Mouse (Mus musculus) bone marrow, adult 2 months (tissue): ENCODE results near the gene Nr1h2. TPM values are rescaled to one million over a fixed set of nuclear protein-coding genes. Genes with fewer than 3 reads are reported as not detected.

Experiments used
- H3K27ac ChIP-seq: fragments of 200-500 bp; 2 replicates; pipeline ENCODE4 v1.5.1; 2012; ENCODE audit warnings: low read depth, mild to moderate bottlenecking, control low read depth, inconsistent platforms, low read length; ENCODE audit not compliant: control insufficient read depth, poor library complexity, insufficient read depth
- H3K4me1 ChIP-seq: fragments of 200-500 bp; 2 replicates; pipeline ENCODE4 v1.6.1; 2011; ENCODE audit warnings: low read length; ENCODE audit not compliant: control insufficient read depth, insufficient read depth
- H3K4me3 ChIP-seq: fragments of 200-500 bp; replicated peaks from 2 replicates; pipeline ENCODE3; 2011; ENCODE audit warnings: mild to moderate bottlenecking, low read depth, low read length, control low read depth; ENCODE audit not compliant: control insufficient read depth
- CTCF ChIP-seq: fragments of 200-500 bp; IDR thresholded peaks from 2 replicates; pipeline ENCODE4 v1.5.1; 2011; ENCODE audit warnings: low read length, control low read depth; ENCODE audit not compliant: control insufficient read depth, insufficient read depth
- POLR2A ChIP-seq: fragments of 200-500 bp; IDR thresholded peaks from 2 replicates; pipeline ENCODE4 v1.6.1; 2011; ENCODE audit warnings: low read depth, mild to moderate bottlenecking, control low read depth, low read length, borderline replicate concordance; ENCODE audit not compliant: control insufficient read depth
- WGBS: fragments of 180-500 bp; shearing (Covaris S2); methylation state at CpG from one replicate; pipeline ENCODE4 v1.1.7; 2018; 5-methylcytosine and 5-hydroxymethylcytosine counted together
- polyA plus RNA-seq: library from polyadenylated mRNA; stranded (reverse); fragments of >200 nt; gene quantifications from 2 replicates; pipeline ENCODE4 v1.2.4, GENCODE M21; 2011; ENCODE audit warnings: low replicate concordance; ENCODE audit not compliant: missing spikeins, insufficient read depth, insufficient read length

The Nr1h2 gene
- polyA plus RNA-seq, 1 experiment = 123 TPM

- whole genome bisulfite sequencing = 89% methylated on average over 20 of the region's 20 CpGs
- Histone ChIP-seq H3K27ac (no peak overlapping the region), H3K4me1 (no peaks in the 10 kb centered on the region), H3K4me3 (no peak overlapping the region)
- no peak for TF ChIP-seq CTCF
These were observed 41.4 kb upstream of the Nr1h2 start for GRCm38 (mm10) chr7:44595131-44595561.

- Histone ChIP-seq H3K4me1 (peaks cover 1% of the 10 kb centered on the region; the same call in 1 of the 2 replicates), H3K27ac (no peak overlapping the region), H3K4me3 (no peak overlapping the region)
- 72% methylated on average over 6 of the region's 6 CpGs for WGBS
- no peak for TF ChIP-seq CTCF
- TF ChIP-seq POLR2A = no peak
These were observed 40.5 kb upstream of the Nr1h2 start for GRCm38 (mm10) chr7:44594291-44594690.

DNA sequence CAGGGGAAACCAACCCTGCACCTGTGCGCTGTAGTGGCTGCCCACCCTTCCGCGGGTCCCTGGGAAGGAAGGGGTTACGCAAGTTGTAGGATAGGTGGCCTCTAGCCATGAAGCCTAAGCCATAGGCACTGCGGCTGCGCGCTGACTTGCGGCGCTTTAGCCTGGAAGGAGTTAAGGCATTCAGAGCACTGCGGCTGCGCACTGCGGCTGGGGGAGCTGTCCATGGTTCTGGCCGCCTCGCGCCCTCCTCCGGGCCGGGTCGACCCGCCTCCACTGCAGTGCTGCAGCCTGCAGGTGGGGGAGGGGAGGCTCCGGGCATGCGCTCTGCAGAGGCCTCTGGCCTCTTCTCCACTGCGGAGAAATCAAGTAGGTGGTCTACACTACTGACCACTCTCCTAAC is 40.0 kb upstream of the Nr1h2 start:
- TF ChIP-seq POLR2A = 0 out of 2 replicates have a peak, but pooled peaks have one; percentile 30
- TF ChIP-seq CTCF = no peak
- Histone ChIP-seq H3K4me3 (no peak overlapping the region), H3K4me1 (peaks cover 1% of the 10 kb centered on the region; the same call in 1 of the 2 replicates), H3K27ac (no peak overlapping the region)
- 2% methylated on average over 22 of the region's 22 CpGs for WGBS

DNA sequence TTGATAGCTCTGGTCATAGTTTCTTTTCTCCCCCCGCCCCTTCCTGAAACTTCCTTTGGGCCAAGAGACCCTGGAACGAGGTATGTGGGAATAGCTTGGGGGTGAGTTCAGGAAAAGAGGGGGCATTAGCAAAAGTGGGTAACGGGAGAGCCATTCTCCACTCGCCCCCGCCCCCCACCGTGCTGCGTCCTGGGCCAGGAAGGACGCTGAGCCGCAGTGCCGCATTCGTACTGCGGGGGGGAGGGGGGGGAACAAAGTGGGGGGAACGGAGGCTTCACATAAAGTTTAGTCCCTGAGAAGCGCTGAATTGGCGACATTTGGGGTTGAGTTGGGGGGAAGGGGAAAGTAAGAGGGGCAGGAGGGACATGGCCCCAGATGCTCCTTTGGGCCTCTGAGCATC is 39.3 kb upstream of the Nr1h2 start:
- 2% methylated on average over 15 of the region's 15 CpGs for WGBS
- H3K4me1 ChIP-seq = peaks cover 1% of the 10 kb centered on the region
- no peak overlapping the region for H3K27ac ChIP-seq

DNA sequence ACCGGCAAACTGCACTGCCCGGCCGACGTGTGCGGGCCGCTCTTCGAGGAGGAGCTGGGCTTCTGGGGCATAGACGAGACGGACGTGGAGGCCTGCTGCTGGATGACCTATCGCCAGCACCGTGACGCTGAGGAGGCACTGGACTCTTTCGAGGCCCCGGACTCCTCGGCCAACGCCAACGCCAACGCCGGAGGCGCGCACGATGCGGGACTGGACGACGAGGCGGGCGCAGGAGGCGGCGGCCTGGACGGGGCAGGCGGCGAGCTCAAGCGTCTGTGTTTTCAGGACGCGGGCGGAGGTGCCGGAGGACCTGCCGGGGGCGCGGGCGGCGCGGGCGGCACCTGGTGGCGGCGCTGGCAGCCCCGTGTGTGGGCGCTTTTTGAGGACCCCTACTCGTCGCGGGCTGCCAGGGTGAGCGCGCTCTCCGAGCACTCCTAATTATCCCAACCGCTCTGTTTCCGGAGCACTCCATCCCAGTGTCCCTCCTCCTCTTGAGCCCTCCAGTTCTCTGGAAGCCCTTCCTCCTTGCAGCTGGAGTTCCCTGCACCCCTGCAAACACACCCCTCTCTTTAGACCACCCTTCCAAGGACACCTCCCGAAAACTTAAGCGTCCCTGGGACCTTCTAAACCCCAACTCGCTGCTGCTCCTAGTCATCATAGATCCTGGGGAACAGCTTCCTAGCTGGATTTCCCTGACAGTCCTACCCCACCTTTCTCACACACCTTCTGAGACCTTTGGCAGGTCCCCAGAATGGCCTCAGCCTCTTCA is 37.8 kb upstream of the Nr1h2 start:
- H3K27ac ChIP-seq = no peak overlapping the region
- TF ChIP-seq CTCF (no peak), POLR2A (no peak)
- peak overlapping the region; percentile 24 for H3K4me3 ChIP-seq
- peaks cover 1% of the 10 kb centered on the region for H3K4me1 ChIP-seq
- WGBS = 3% methylated on average over 60 of the region's 60 CpGs

More for the DNA sequence above, 39.3 kb upstream of the Nr1h2 start:
- TF ChIP-seq CTCF (no peak), POLR2A (no peak)
- H3K4me3 ChIP-seq = no peak overlapping the region

DNA sequence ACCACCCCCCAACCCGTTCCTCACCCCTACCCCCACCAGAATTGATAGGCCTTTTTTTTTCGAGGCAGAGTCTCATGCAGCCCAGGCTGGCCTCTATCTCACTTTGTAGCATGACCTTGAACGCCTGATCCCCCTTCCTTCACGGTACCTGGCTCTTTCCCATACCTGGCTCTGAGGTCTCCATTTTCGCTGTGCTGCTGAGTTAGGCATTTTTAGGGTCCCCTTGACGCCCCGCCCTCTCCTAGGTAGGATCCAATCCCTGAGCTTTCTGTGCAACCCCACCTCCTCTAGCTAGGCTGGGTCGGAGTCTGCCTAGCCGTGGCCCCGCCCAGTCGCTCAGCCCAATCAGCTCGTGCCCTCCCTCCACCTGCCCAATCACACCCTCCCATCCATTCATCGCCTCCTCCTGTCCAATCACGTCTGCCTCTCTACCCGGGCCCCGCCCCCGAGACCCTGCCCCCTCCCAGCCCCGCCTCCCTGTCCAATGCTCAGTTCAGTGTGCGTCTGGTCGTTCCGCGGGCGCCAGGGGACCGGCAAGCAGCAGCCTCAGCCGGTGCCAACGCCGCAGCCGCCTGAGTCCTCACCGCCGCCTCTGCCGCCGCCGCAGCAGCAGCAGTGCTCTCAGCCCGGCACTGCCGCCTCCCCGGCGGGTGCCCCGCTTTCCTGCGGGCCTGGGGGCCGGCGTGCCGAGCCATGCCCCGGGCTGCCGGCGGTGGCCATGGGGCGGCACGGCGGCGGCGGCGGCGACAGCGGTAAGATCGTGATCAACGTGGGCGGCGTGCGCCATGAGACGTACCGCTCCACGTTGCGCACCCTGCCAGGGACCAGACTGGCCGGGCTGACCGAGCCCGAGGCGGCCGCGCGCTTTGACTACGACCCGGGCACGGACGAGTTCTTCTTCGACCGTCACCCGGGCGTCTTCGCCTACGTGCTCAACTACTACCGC is 36.9 kb upstream of the Nr1h2 start, which contains the start of gene Kcnc3:
Kcnc3 (plus strand) TSS at position 263 of the 946 bp plus-strand sequence.
- 0 out of 2 replicates have a peak, but pooled peaks have one; percentile 32 for TF ChIP-seq POLR2A
- no peak for TF ChIP-seq CTCF
- WGBS = under 1% methylated on average over 80 of the region's 80 CpGs

GRCm38 (mm10) chr7:44589946-44590345 is 36.2 kb upstream of the Nr1h2 start:
- 17% methylated on average over 13 of the region's 13 CpGs for whole genome bisulfite sequencing
- Histone ChIP-seq H3K4me3 (no peak overlapping the region), H3K4me1 (peaks cover 1% of the 10 kb centered on the region), H3K27ac (no peak overlapping the region)
- TF ChIP-seq POLR2A = no peak
- TF ChIP-seq CTCF = no peak

More for the DNA sequence above, 36.9 kb upstream of the Nr1h2 start, which contains the start of gene Kcnc3:
- Histone ChIP-seq H3K4me1 (peaks cover 1% of the 10 kb centered on the region), H3K4me3 (peak within 1 kb of the TSS; percentile 27), H3K27ac (no peak within 1 kb of the TSS)

GRCm38 (mm10) chr7:44589149-44589548 is 35.4 kb upstream of the Nr1h2 start:
- TF ChIP-seq CTCF (no peak), POLR2A (0 out of 2 replicates have a peak, but pooled peaks have one; percentile 19)
- Histone ChIP-seq H3K27ac (no peak overlapping the region), H3K4me1 (peaks cover 1% of the 10 kb centered on the region), H3K4me3 (peak overlapping the region; percentile 72)
- WGBS = under 1% methylated on average over 33 of the region's 33 CpGs
